Mouse (Mus musculus) MEL (cell line): ENCODE data around the gene Abcc4.

Experiments used
- CTCF ChIP-seq, 3 experiments: IDR thresholded peaks in 2 of 3; conservative IDR thresholded peaks in 1 of 3; 2 replicates each; pipeline ENCODE4 v1.5.1; 2011 to 2012; ENCODE audit warnings: low read length in 3 of 3, low read depth in 2 of 3, mild to moderate bottlenecking in 2 of 3, improper control_type of control experiment in 1 of 3, inconsistent platforms in 1 of 3, mixed read lengths in 1 of 3, moderate library complexity in 1 of 3; ENCODE audit not compliant: control insufficient read depth in 1 of 3, insufficient read depth in 1 of 3, poor library complexity in 1 of 3, severe bottlenecking in 1 of 3
- EP300 ChIP-seq, 2 experiments: IDR thresholded peaks; 2 replicates each; pipeline ENCODE4 v1.6.1; 2011; ENCODE audit warnings: improper control_type of control experiment in 2 of 2, low read length in 2 of 2, low read depth in 1 of 2, mild to moderate bottlenecking in 1 of 2
- KAT2A ChIP-seq: conservative IDR thresholded peaks from 2 replicates; pipeline ENCODE4 v1.6.1; 2012; ENCODE audit warnings: low read depth, low read length, improper control_type of control experiment, inconsistent platforms

DNA sequence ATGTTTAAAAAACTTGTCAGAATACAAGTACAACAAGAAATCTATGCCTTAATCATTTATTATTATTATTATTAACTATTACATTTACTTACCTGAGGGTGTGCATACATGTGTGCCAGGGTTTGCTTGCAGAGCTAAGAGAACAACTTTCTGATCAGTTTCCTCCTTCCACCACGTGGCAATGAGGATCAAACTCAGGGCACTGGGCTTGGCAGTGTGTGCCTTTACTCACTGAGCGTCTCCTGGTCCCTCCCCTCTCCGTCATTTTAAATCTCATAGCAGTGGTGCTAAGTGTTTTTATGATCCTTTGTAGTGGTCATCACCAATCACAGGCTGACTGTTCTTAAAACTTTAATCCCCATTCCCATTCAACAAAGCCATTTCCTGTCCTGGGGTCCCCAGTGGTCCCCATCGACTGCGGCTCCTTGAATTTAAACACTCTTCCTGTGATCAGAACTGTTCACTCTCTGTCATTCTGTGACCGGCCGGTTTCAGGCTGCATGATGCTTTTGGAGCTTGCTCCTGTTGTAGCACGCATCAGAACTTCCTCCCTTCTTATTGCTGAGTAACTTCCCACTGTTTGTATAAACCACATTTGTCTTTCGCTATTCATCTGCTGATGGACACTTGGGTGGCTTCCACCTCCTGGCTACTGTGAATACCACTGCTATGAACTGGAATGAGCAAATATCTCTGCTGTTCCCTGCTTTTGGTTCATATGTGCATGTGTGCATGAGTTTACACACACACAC lies 191.6 kb downstream of the Abcc4 start:
- TF ChIP-seq EP300 (IDR thresholded peaks at IDR 0.05; ENCODE audit: low read depth in 1 of 2, low read length in 2 of 2): no peak
- no peak for TF ChIP-seq CTCF (IDR thresholded peaks at IDR 0.05 in 2 of 3, conservative IDR thresholded peaks at IDR 0.05 in 1 of 3; ENCODE audit: control insufficient read depth in 1 of 3, insufficient read depth in 1 of 3, low read depth in 2 of 3, low read length in 3 of 3, poor library complexity in 1 of 3, severe bottlenecking in 1 of 3)
- TF ChIP-seq KAT2A: no peak
